Mouse (Mus musculus): Measurements from ENCODE around the gene Gpatch4.

DNA sequence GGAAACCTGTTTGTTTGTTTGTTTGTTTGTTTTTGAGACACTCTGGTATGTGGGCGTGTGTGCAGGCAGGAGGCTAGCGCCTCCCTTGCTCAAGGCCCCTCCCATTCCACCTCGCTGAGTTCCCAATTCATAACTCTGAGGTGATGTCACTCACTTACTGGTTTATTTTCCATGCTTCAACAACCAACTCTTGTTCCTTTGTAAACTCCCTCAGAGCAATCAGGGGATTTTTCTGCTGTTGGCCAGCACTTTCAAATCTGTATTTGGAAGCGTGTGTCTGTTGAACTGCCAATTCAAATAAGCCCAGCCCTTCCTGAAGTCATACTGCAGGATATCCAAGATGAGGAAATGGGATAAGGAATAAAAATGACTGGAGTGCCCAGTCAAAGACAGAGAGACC, 39.8 kb downstream of the Gpatch4 start:
- TF ChIP-seq EP300 (IDR thresholded peaks at IDR 0.05; ENCODE audit: low read depth) (no peak), CTCF (IDR thresholded peaks at IDR 0.05; ENCODE audit: low read depth) (no peak)

Data from liver, postnatal 0 days (tissue).